Mouse (Mus musculus) megakaryocyte, adult 5-6 weeks (primary cell): ENCODE data around the gene Ntrk1. TPM values are rescaled to one million over a fixed set of nuclear protein-coding genes. Genes with fewer than 3 reads are reported as not detected.
"Not testable (repeated sequence)": the region's sequence is repeated elsewhere in the genome, so short reads cannot be mapped to it uniquely, and the experiment has no call there.

Source experiments
- ATAC-seq: 2 replicates; pipeline ENCODE4 v1.8.0; 2016; ENCODE audit warnings: mild to moderate bottlenecking, inconsistent platforms; ENCODE audit not compliant: poor library complexity, severe bottlenecking
- total RNA-seq, 2 experiments: library from RNA; stranded (forward) in 1 of 2; stranded (reverse) in 1 of 2; fragments of 153-499, 151-499 nt in 1 of 2; fragments of 221-1000, 200-1000 nt in 1 of 2; gene quantifications; 2 replicates each; pipeline versions ENCODE4 v1.2.3 to v1.2.4; 2015 to 2017

The Ntrk1 gene
- total RNA-seq (2015) (not detected in 2 replicates), total RNA-seq (2017) (not detected in 2 replicates)

DNA sequence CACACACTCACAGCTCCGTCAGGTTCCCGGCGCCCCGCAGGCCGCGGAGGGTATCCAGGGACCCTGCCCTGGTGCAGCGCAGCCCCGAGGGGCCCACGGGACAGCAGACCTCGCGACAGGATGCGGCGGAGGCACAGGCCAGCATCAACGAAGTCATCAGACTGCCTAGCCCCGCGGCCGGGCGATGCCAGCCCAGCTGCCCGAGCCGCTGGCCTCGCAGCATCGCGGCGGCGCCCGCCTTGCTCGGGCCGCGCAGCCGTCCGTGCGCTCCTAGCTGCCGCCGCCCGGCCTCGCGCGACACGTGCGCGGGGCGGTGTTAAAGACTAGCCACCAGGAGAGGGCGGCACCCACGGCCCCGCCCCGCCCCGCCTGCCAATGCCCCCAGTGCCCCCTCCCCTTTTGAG lies at the start of gene Ntrk1:
TSS of gene Ntrk1 (minus strand) at position 241 of the 404 bp plus-strand sequence.
- no peak for ATAC-seq

DNA sequence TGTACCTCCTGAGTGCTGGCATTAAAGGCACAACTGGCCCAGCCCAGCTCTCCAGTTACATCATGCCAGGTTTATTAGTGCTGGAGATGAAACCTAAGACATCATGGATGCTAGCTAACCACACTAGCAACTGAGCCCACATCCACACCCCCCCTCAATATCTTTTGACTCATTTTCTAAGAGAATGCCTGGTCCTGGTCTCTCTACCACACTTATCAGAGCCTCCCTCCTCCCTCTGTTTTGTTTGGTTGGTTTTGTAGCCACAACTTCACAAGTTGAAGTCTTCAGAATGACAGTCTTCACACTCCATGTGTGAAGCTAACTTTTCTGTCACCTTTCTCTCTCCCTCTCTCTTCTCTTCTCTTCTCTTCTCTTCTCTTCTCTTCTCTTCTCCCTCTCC lies 45.9 kb upstream of the Ntrk1 start:
- ATAC-seq: no peak

DNA sequence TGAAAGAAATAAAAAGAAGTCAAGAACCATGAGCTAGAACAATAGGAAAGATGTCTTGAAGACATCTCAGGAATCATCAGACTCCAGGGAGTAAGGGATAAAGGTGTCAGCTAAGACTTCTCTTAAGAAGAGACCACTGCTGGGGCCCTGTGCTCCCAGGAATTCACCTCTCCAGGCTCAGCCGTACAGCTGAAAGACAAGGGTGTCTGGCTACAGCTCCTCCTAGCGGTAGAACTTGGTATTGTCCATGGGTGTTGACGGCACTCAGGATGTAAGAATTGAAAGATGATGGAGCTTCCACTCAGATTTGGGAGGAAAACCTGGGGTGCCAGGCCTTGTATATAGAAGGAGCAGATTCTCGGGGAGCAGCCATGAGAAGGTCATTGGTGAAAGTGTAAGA lies 43.7 kb upstream of the Ntrk1 start:
- peak; percentile 81 for ATAC-seq

DNA sequence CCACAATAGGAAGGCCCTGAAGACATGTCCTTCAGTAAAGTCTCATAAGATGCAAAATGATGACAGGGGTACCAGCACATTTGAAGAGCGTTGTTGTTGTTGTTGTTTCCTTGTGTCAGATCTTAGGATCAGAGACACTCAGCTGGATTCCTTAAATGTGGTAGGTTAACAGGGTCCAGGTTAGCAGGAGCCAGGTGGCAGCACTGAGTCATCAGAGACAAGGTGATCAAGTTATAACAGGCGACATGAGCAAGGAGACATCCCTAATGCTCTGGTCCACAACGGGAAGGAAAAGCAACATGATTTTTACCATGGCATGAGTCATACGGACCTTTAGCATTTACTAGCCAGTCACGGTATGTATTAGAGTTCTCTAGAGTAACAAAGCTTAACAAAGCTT lies 38.5 kb upstream of the Ntrk1 start:
- no peak for ATAC-seq

DNA sequence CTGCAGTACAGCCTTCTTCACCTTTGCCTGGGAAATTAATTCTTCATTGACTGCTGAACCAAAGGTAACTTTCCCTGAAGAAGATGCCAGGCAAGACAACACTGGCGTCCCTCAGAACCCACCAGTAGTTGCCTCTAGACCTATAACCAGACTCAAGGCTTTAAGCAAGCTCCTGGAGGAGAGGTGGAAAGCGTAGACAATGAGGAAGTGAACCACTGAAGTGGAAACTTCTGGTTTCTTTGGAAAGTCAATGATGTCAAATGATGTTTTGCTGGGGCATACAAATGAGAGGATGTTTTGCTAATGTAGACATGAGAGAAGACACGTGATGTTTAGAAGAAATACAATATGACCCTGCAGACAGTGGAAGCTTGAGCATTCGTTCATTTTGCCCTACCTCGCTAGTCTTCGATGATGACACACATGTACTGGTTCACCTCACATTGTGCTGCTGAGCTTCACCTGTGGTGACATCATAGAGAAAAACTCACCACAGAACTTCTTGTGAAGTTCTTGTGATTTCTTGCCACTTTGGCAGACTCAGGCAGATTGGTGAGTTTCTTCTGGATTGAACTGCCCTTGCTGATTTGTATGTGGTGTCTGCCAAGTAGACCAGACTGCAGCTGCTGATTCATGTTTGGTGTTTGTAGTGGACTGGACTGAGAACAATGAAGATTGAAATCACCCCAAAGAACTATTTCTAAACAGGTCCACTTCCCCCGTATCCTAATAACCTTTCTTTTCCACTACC lies 37.3 kb upstream of the Ntrk1 start:
- ATAC-seq: no peak

DNA sequence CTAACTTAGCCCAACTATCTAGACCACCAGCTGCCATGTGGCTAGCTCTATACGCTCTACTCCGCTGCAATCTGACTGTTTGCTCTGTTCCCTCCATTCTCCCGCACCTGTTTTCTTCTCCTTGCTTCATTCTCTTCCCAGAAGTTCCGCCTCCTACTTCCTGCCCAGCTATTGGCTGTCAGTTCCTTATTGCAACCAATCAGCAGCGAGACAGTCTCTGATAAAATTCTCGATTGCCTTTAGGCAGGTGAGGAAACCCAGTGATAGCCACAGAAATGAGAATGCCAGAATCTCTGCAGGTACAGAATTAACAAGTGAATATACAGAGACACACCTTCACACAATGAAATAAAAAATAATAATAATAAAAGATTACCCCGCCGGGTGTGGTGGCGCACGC lies 34.1 kb upstream of the Ntrk1 start:
- ATAC-seq: no peak

DNA sequence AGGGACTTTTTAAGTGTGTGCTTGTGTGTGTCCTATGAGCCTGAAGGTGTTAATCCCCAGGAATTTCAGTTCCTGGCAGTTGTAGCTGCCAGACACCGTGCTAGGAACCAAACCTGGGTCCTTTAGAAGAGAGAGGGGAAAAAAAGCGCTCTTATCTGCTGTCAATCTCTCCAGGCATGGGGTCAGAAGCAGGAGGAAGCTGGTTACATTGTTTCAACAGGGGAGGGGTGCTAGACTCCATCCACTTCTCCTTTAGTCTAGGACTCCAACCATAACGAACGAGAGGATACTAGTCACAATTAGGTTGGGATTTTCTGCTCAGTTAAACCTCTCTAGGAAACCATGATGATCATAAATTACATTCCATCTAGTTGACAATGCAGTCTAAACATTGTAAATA lies 33.5 kb upstream of the Ntrk1 start:
- peak; percentile 45; the same call in 1 of the 2 replicates for ATAC-seq

DNA sequence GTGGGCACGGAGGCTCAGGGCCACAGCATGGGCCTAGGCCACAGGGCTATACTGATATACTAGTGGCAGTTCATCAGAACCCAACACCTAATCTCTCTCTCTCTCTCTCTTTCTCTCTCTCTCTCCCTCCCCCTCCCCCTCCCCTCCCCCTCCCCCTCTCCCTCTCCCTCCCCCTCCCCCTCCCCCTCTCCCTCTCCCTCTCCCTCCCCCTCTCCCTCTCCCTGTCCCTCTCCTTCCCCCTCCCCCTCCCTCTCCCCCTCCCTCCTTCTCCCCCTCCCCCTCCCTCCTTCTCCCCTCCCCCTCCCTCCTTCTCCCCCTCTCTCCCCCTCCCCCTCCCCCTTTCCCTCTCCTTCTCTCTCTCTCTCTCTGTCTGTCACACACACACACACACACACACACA lies 29.2 kb upstream of the Ntrk1 start, which contains the start of gene Pear1:
TSS of gene Pear1 (minus strand) at position 101 of the 400 bp plus-strand sequence.
- not testable (repeated sequence) for ATAC-seq

DNA sequence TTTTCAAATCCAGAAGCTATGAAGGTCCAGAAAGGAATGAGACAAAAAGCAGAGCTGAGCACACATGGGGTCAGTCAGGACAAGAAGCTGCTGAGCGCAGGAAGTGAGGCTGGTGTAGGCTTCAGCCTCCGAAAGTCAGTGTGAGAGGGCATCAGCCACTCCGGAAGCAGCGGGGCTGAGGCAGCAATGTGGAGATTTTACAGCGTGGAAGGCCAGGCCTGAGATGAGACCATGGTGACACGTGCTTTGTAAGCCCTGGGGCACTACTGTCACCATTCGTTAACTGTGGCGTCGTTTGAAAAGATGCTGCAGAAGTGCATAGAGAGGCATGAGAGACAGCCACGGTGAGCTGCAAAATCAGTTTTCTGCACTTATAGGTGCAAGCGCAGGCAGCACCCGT lies 23.3 kb upstream of the Ntrk1 start:
- ATAC-seq: no peak

DNA sequence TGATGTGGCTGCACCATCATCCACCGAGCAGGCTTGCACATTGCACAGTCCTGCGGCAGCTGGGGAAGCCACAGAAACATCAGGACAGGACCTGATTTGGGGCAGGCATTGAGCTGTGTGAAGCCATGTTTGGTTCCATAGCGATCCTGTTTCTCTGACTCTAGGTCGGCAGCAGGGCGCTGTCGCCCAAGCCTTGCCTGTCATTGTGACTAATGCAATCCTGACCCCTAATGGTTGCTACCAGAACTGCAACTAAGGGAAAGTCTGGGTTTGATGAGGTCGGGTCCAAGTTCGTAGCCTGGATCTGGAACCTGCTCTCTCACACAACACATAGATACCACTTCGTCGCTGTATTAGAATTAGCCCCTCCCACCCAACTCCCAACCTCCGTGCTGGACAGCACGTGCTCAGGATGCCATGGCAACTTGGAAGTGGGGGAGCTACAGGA lies 21.7 kb upstream of the Ntrk1 start:
- ATAC-seq: peak; percentile 85

DNA sequence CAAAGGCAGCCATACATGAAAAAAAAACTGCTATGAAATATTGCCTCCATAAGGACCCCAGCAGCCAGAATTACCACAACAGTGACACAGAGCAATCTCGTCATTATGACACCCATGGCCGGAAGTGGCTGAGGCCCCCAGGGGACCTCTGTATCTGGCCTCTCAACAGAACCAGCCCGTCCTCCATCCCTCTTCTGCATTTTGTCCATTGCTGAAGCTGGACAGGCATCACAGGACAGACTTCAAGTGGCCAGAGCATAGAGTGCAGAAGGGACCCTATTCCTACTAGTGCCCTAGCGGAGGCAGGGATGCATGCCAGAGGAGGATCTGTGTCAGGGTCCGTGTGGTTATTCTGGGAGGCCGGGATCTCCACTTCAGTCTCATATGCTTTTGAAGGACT lies 21.2 kb upstream of the Ntrk1 start:
- peak; percentile 35; the same call in 1 of the 2 replicates for ATAC-seq

DNA sequence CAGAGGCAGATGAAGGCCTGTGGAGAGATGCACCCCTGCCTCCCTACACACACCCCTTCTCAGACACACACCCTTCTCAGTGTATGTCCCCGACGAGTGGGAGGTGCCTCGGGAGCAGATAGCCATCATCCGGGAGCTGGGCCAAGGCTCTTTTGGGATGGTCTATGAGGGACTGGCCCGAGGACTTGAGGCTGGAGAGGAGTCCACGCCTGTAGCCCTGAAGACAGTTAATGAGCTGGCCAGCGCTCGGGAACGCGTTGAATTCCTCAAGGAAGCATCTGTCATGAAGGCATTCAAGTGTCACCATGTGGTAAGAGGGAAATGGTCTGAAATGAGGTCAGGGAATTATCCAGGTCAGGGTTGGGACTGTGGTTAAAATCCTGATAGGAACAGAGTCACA lies 17.9 kb upstream of the Ntrk1 start:
- ATAC-seq: no peak

DNA sequence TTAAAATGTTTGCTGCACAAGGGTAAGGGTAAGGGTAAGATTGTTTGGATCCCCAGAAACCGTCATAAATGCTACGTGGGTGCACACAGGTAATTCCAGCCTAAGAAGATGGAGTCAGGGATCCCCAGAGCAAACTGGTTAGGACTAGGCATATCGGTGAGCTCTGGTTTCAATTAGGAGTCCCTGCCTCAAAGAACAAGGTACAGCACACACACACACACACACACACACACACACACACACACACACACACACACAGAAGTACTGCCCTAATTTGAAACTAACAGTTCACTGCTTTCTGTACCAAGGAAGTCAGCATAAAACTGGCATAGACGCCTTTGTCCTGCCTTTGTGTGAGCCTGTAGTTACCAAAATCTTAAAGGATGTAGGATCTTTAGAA lies 17.5 kb upstream of the Ntrk1 start:
- no peak for ATAC-seq

DNA sequence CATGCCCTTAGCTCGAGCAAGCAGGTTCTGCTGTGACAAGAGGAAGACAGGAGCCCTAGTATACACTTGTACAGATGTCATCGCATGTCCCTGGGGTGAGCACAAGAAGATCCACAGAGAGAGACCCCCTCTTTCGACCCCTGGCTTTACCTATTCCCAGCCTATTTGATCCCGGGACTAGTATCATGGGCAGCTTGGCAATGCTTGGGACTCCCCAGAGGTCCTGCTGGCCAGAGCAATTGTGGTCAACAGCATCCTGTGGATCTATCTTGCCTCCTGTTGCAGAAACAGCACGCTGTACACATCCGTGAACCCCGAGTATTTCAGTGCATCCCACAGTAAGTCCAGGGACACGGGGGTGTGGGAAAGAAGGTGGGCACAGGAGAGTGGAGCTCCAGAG lies 16.3 kb upstream of the Ntrk1 start:
- ATAC-seq: no peak

DNA sequence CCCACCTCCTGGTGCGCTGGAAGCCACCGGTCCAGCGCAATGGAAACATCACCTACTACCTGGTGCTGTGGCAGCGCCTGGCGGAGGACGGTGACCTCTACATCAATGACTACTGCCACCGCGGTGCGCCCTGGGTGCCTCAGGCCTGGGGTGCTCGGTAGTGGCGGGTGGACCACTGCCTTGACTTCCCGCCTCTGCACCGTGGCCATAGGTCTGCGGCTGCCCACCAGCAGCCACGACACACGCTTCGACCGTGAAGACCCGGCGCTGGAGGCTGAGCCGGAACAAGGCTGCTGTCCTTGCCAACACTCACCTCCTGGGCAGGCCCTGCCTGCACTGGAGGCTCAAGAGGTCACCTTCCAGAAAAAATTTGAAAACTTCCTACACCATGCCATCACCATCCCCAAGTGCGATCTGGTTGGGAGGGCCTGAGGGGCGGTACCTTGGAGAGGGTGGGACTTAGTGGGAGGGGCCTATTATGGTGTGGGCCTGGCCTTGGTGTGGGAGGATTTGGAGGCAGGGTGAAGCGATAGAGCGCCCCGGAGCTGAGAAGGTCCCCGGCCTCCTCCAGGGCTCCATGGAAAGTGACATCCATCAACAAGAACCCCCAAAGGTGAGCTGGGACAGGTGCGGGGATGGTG lies 14.5 kb upstream of the Ntrk1 start:
- no peak for ATAC-seq

DNA sequence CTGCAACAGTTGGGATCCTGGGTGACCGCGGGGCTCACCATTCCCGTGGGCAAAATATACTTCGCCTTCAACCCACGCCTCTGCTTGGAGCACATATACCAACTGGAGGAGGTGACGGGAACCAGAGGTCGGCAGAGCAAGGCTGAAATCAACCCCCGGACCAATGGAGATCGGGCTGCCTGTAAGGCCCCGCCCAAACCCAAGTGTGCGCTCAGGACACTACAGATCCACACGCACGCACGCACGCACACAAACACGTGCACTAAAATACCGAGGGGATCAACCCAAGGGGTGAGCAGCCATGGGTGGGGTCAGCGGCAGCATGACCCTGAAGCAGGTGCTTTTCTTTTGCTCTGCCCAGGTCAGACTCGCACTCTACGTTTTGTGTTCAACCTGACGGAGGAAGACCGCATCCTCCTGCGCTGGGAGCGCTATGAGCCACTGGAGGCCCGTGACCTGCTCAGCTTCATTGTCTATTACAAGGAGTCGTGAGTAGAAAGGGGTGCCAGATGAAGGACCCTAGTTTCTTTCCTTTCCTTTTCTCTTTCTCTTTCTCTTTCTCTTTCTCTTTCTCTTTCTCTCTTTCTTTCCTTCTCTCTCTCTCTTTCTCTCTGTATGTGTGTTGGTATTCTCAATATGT lies 9.2 kb upstream of the Ntrk1 start:
- peak; percentile 47; the same call in 1 of the 2 replicates for ATAC-seq

DNA sequence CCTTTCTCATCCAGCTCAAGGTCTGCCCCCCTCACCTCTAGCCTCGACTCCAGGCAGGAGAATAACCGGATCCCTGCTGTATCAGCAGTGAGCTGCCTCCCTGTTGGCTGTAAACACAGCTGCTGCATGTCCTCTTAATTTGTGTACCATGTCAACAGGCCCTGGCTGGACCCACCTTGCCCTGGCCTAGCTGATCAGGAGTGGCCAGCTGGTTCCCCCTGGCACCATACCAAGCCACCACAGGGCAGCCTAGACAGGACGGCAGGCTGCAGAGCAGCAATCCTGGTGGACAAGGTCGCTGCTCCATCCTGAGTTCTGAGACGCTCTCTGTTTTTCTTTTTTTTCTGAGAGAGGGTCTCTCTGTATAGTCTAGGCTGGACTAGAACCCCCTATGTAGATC lies 6.7 kb upstream of the Ntrk1 start:
- ATAC-seq: no peak

DNA sequence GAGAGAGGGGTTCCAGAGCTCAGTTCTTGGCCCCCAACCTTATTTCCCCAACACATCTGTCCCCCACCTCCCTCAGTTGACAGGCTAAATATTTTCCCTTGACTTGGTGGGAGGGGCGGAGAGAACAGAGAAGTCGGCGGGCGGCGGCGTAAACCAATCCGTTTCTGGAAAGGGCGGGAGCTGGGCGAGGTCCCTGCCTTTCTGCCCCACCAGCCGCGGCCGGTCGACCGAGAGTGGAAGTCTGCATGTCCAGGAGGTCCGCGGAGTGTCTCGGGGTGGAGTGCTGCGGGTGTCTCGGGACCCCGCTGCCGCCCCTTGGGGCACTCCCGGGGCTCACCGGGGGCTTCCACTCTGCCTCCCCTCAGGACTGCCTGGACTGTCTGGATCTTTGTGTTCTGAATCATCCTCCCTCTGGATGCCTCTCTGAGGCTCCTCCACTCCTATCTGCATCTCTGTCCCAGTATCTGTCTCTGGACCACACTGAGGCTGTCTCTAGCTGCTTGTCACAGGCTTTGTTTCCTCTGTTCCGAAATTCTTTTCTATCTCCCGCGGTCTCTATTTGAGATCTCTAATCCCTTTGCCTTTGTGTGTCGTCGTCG lies 1.9 kb upstream of the Ntrk1 start, which contains the start of gene Insrr:
TSS of gene Insrr (plus strand) at position 216 of the 599 bp plus-strand sequence.
- peak; percentile 27; the same call in 1 of the 2 replicates for ATAC-seq

DNA sequence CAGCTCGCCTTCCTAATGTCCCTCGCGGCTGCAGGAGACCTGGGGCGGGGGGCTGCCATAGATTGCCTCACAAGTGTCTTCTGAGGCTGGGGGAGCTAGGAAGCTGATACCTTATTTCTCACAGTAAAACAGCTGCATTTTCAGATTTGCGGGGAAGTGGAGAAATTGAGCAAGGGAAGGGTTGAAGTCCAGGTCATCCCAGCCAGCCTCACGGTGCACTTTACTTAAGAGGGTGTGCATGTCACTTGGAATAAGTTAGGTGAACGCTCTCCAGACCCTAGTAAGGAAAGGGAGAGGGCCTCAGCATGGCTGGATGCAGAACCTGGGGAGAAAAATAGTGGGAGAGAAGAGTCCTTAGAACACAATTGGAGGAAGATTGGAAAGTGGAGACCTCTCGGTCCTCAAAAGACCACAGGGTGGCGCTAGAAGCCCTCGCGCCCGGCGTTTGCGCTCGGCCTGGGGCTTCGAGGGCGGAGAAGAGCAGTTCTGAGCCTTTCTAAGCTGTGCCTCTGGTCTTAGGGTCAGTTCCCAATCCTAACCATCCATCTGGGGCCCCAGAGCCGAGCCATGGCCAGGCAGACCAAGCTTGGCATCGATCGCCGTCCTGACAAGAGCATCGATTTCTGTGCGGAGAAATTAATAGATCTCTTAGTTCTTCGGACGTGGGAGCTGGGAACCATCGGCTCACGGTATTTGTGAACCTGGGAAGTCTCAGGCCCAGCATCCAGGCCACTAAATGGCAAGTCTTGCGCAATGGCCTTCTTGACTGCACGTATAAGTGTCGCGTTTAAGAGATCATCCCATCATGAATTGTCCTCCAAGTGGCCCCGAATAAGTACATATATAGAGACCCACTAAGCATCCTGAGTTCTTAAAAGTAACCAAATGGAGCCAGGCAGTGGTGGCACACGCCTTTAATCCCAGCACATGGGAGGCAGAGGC lies 645 bp upstream of the Ntrk1 start:
- peak; percentile 43; the same call in 1 of the 2 replicates for ATAC-seq

DNA sequence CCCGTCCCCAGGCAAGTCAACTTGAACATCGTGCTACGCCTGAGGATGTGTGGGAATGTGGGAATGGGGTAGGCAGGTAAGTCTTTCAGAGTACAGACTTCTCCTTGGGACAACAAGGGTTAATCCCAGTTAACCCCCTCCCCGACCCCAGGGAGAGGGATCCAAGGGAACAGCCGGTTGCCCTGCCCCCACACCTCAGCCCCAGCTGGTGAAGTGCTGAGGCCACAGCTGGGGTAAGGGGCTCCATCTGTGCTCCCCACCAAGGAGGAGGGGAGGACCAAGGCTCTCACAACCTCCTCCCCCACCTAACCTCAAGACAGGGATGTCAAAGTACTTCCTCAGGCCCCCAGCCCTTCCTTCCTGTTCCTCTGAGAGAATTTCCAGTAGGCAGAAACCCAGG lies 5.2 kb downstream of the Ntrk1 start:
- no peak for ATAC-seq
